Mouse (Mus musculus) C2C12 (cell line): ENCODE data around the gene Etv4. TPM values are rescaled to one million over a fixed set of nuclear protein-coding genes. Genes with fewer than 3 reads are reported as not detected.

Source experiments
- H3K27me3 ChIP-seq: one replicate; pipeline ENCODE4 v1.6.1; 2011; ENCODE audit not compliant: control insufficient read depth, insufficient read depth, insufficient read length
- H3K36me3 ChIP-seq: one replicate; pipeline ENCODE4 v1.6.1; 2011; ENCODE audit not compliant: control insufficient read depth, insufficient read depth
- H3K4me3 ChIP-seq: one replicate; pipeline ENCODE4 v1.5.1; 2011; ENCODE audit warnings: mild to moderate bottlenecking, control low read depth; ENCODE audit not compliant: poor library complexity, insufficient read depth, severe bottlenecking
- H3K79me2 ChIP-seq: one replicate; pipeline ENCODE4 v1.6.1; 2011; ENCODE audit not compliant: control insufficient read depth, insufficient read depth
- H3K79me3 ChIP-seq: one replicate; pipeline ENCODE4 v1.6.1; 2011; ENCODE audit warnings: low read depth, control low read depth
- H3ac ChIP-seq: one replicate; pipeline ENCODE3; 2011; ENCODE audit warnings: low read depth; ENCODE audit not compliant: control insufficient read depth, insufficient read length
- CEBPB ChIP-seq: IDR thresholded peaks from one replicate; pipeline ENCODE4 v1.6.1; 2011; ENCODE audit warnings: low read depth, mild to moderate bottlenecking, control low read depth, moderate library complexity
- CTCF ChIP-seq: IDR thresholded peaks from one replicate; pipeline ENCODE4 v1.5.1; 2011; ENCODE audit not compliant: control insufficient read depth, insufficient read depth, insufficient read length
- FOSL1 ChIP-seq: IDR thresholded peaks from one replicate; pipeline ENCODE4 v1.8.0; 2011; ENCODE audit warnings: mild to moderate bottlenecking, low read length; ENCODE audit not compliant: poor library complexity, insufficient read depth, severe bottlenecking
- MAX ChIP-seq: IDR thresholded peaks from one replicate; pipeline ENCODE4 v1.6.1; 2011; ENCODE audit warnings: mild to moderate bottlenecking, control low read depth
- MYOD1 ChIP-seq: IDR thresholded peaks from one replicate; pipeline ENCODE4 v1.6.1; 2011; ENCODE audit warnings: low read depth; ENCODE audit not compliant: control insufficient read depth, insufficient read length
- MYOG ChIP-seq: IDR thresholded peaks from one replicate; pipeline ENCODE4 v1.6.1; 2011; ENCODE audit not compliant: control insufficient read depth, insufficient read length; ENCODE audit errors: extremely low read depth
- USF1 ChIP-seq: IDR thresholded peaks from one replicate; pipeline ENCODE4 v1.6.1; 2011; ENCODE audit warnings: low read depth, mild to moderate bottlenecking, control low read depth, moderate library complexity
- long read RNA-seq, 2 experiments: library from polyadenylated mRNA; unstranded; transcript quantifications; one replicate each; pipeline ENCODE4 v2.0.0; 2019 to 2020
- polyA plus RNA-seq: library from polyadenylated mRNA; unstranded; fragments of >200 nt; fragmentation: generic; extraction: Trizol; gene quantifications from one replicate; pipeline ENCODE4 v1.2.1, GENCODE M21; 2012; ENCODE audit warnings: missing spikeins

Gene Etv4
- polyA plus RNA-seq = 67.5 TPM
- long read RNA-seq, experiment 1, partial matches to known transcripts = 2 of 7 reads
- long read RNA-seq, experiment 1, other reads (novel, unspliced or antisense) = 4 of 7 reads
- long read RNA-seq, experiment 2, transcript Etv4-202 (13 exons, 2,377 nt) = minor isoform, 31 of 386 reads
- long read RNA-seq, experiment 2, transcript Etv4-201 (13 exons, 2,395 nt) = major isoform, 71 of 386 reads
- long read RNA-seq, experiment 2, partial matches to known transcripts = 135 of 386 reads
- long read RNA-seq, experiment 2, other reads (novel, unspliced or antisense) = 148 of 386 reads

DNA sequence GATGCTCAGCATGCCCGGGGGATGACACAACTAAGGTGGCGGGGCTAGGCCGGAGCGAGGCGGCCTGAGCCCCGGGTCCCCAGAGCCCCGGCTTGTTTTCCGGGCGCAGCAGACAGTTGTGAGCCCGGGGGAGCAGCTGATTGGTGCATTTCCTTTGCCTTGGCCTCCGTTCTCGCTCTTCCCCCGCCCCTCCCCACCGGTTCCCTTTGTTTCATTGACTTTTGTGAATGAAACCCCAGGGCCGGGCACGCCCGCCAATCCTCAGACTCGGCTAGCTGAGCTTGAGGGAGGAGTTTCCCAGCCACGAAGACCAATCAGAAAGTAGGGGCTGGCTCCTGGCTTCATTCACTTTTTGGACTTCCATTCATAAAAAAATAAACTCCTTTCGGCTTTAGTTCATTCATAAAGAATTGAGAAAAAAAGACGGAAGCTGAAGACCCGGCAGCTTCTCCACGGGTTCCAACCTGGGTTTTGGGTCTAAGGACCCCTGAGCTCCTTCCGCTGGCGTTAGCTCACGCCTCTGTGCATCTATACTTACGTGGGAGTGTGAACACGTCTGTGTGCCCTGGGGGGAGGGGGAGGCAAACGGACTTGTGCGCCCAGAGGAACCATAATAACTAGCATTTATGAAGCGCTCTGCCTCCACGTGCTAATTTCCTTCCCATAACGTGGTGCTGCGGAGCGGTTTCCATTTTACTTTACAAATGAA, at the start of gene Etv4:
Etv4 (minus strand) TSS at position 229 of the 709 bp plus-strand sequence.
- TF ChIP-seq MYOD1 (no peak), FOSL1 (no peak), MAX (no peak), CTCF (no peak), MYOG (no peak), USF1 (no peak)
- no peaks in the 10 kb centered on the region for H3K36me3 ChIP-seq
- no peaks in the 10 kb centered on the region for H3K27me3 ChIP-seq
- peak within 1 kb of the TSS; percentile 66 for H3K4me3 ChIP-seq
- H3K79me3 ChIP-seq = peaks cover 32% of the 10 kb centered on the region
- H3K79me2 ChIP-seq = peaks cover 39% of the 10 kb centered on the region
- peak within 1 kb of the TSS; percentile 78 for H3ac ChIP-seq

GRCm38 (mm10) chr11:101832001-101832400, 46.8 kb upstream of the Etv4 start:
- Histone ChIP-seq H3K36me3 (no peaks in the 10 kb centered on the region), H3K79me3 (no peaks in the 10 kb centered on the region), H3K4me3 (no peak overlapping the region), H3K27me3 (no peaks in the 10 kb centered on the region), H3ac (no peak overlapping the region), H3K79me2 (no peaks in the 10 kb centered on the region)
- TF ChIP-seq MYOG = no peak
- TF ChIP-seq USF1 = no peak
- TF ChIP-seq CEBPB = peak; percentile 27
- no peak for TF ChIP-seq FOSL1
- TF ChIP-seq MAX = no peak
- peak; percentile 83 for TF ChIP-seq MYOD1

DNA sequence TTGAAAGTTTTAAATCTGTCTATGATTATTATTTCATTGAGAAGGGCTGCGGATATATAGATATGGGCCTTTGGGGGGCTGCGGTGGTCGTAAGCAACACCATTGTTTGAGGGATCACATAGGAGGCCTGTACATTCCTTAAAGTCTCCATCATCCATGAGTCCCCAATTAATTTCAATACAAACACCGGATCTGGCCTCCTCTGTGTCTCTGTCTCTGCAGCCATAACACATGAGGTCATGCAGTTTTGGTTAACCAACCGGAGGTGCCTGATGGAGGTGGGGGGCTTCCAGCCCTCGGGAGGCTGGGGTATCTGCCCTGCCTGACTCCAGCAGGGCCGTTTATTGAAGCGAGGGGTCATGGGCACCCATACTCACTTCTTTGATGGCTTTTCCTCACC, 45.4 kb upstream of the Etv4 start:
- no peaks in the 10 kb centered on the region for H3K27me3 ChIP-seq
- no peak overlapping the region for H3K4me3 ChIP-seq
- no peaks in the 10 kb centered on the region for H3K79me3 ChIP-seq
- TF ChIP-seq FOSL1 (no peak), MAX (no peak)
- no peaks in the 10 kb centered on the region for H3K79me2 ChIP-seq
- no peaks in the 10 kb centered on the region for H3K36me3 ChIP-seq
- H3ac ChIP-seq = no peak overlapping the region

GRCm38 (mm10) chr11:101830112-101830511, 44.9 kb upstream of the Etv4 start:
- TF ChIP-seq CEBPB (no peak), MYOD1 (peak; percentile 25)
- Histone ChIP-seq H3K79me2 (no peaks in the 10 kb centered on the region), H3K4me3 (no peak overlapping the region), H3K36me3 (no peaks in the 10 kb centered on the region), H3K79me3 (no peaks in the 10 kb centered on the region), H3K27me3 (no peaks in the 10 kb centered on the region), H3ac (peak overlapping the region; percentile 18)

- Histone ChIP-seq H3K4me3 (no peak overlapping the region), H3ac (no peak overlapping the region)
Measured at GRCm38 (mm10) chr11:101828718-101829117, 43.5 kb upstream of the Etv4 start.

DNA sequence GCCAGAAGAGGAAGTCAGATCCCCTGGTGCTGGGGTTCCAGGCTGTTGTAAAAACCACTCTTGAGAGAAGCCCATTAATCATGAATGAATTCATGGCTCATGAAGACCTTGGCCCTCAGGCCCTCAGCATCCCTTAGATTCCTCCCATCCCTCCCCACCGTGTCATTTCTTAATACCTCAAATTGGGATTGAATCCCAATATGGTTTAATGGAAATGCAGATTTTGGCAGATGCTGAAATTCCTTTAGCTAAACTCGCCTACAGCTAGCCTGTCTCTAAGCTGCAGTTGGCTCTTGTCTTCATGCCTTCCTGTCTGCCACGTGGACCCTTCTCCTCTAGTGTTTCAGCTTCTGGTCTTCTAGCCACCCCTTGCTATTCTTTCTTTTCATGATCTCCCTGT, 38.0 kb upstream of the Etv4 start:
- Histone ChIP-seq H3K27me3 (no peaks in the 10 kb centered on the region), H3K79me3 (no peaks in the 10 kb centered on the region), H3K4me3 (no peak overlapping the region), H3ac (no peak overlapping the region), H3K79me2 (no peaks in the 10 kb centered on the region), H3K36me3 (no peaks in the 10 kb centered on the region)
- TF ChIP-seq CTCF (no peak), USF1 (no peak), MYOD1 (no peak), MAX (no peak), CEBPB (no peak), FOSL1 (no peak), MYOG (no peak)

More at GRCm38 (mm10) chr11:101828718-101829117, 43.5 kb upstream of the Etv4 start:
- H3K79me2 ChIP-seq = no peaks in the 10 kb centered on the region
- H3K27me3 ChIP-seq = no peaks in the 10 kb centered on the region
- H3K79me3 ChIP-seq = no peaks in the 10 kb centered on the region
- H3K36me3 ChIP-seq = no peaks in the 10 kb centered on the region
- TF ChIP-seq MYOD1 (no peak), USF1 (no peak)
